Mouse (Mus musculus): ENCODE data around the gene Dhx9.
A peak's percentile ranks its signal among the peaks of the same experiment; 100 is the strongest.
"Not testable (repeated sequence)": the region's sequence is repeated elsewhere in the genome, so short reads cannot be mapped to it uniquely, and the experiment has no call there.

The Dhx9 gene

DNA sequence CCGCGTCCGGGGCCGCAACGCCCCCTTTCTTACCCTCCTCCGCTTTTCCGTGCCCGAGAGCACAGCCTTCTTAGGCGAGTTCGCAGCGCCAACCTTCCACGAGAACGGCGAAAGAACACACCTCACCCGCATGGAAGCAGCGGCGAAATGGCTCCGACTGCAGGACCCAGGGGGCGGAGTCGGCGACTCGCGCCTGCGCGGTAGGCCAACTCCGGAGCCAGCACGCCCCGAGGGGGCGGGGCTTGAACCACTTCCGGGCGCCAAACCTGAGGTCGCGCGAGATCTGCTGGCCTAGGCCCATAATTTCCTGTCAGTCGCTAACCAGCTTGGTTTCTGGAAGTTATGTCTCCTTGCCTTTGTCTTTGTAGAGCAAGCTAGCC is at the start of gene Dhx9:
Dhx9 (minus strand) TSS at position 161 of the 380 bp plus-strand sequence.
- DNase-seq, result peak; percentile 96 to 98

DNA sequence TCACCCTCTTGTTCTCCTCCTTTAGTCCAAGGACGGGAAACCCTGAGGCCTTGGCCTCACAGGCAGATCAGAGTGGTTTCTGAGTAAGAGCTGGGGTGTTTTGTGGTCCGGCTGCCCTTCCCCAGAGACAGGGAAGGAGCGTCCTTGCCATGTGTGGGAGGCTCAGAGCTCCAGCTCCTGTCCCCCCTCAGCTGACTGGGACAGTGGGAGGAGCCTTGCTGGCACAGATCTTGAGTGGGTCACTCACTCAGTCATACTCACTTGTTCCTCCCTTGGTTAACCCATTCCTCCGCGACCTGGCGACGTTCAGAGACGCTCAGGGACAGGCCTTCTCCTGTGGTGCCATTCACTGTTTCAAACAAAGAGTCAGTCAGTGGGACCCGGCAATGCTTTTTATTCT is 48.2 kb upstream of the Dhx9 start:
- DNase-seq, result peak; percentile 25 to 37

GRCm38 (mm10) chr1:153532896-153533295 is 45.4 kb upstream of the Dhx9 start:
- DNase-seq, result not testable (repeated sequence)

GRCm38 (mm10) chr1:153532234-153532841 is 44.9 kb upstream of the Dhx9 start:
- no peak for DNase-seq

DNA sequence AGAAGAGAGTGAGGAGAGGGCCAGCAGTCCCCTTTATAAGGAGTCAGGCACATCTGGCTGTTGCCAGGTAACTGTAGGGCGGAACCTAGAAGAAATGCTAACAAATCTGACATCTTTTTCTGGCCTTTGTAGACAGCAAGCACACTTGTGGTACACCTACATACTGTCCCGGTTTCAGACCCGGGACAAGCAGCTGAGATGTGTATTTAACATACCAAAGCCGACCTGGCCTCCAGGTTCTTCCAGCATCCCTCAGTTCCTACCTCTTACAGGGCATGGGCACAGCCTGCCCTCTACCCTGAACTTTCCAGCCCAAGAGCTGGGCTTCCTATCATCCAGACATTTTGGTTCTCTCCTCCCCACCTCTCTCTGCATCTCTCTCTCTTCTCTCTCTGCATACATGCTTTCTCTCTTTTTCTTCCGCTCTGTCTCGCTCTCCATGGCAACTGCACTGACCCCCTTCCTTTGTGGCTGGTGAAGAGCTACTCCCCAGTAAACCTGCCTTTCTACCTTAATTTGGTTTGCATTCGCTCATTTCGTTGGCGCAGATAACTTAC is 44.3 kb upstream of the Dhx9 start:
- no peak for DNase-seq

- no peak for DNase-seq
Observed at GRCm38 (mm10) chr1:153522116-153522515, 34.7 kb upstream of the Dhx9 start.

GRCm38 (mm10) chr1:153515368-153515767 is 27.9 kb upstream of the Dhx9 start:
- DNase-seq, result no peak

GRCm38 (mm10) chr1:153510330-153511009 is 23.0 kb upstream of the Dhx9 start:
- no peak for DNase-seq

GRCm38 (mm10) chr1:153509569-153509968 is 22.1 kb upstream of the Dhx9 start:
- DNase-seq, result not testable (repeated sequence)

DNA sequence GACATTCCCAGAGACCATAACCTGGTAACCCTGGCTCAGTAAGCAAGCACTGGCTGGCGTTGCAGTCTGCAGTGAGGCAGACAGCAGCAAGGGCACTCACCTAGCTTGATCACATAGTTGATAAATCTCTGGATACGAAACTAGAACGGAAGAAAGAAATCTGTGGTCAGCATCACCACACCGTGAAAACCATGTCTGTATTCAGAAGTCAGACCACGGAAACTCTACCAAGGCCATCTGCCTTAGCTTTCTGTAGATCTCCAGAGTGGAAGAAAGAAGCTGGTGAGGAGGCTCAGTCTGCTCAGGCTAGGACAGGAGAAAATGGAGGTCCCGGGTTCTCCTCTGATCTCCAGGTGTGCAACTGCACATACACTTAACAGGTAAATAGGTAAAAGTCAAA is 21.6 kb upstream of the Dhx9 start:
- no peak for DNase-seq

- DNase-seq, result peak in 1 of 2 experiments; percentile 16
Observed at GRCm38 (mm10) chr1:153506266-153506665, 18.8 kb upstream of the Dhx9 start.

DNA sequence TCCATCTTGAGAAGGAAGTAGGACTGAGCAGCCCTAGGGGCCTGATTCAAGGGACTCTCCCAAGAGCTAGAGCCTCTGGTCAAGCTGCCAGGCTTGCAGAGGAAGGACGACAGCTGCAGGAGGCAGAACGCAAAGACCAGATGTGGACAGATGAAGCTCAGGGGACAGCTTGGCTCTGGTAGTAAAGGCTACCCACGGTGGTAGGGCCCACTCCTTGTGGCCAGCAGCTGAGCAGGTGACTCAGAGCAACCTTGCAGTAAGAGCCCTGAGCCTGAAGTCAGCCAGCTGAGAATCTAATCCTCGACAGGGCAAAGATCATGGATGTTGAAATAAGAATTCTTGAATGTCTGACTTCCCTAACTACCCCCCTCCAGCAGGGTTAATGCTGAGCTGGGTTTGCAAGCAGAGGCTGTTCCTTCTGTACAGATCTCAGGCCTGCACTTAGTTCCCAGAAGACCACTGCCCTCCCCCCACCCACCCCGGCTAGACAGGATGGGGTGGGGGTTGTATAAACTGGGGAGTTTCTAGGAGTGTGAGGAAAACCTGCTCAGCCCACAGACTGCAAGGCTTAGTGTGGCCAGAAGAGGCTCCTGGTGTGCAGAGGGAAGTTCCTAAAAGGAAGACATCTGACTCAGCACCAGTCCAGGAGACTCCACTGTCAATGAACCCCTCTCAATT is 14.3 kb upstream of the Dhx9 start:
- DNase-seq, result peak in 1 of 2 experiments; percentile 23

GRCm38 (mm10) chr1:153500030-153500429 is 12.6 kb upstream of the Dhx9 start:
- DNase-seq, result no peak

GRCm38 (mm10) chr1:153496030-153496429 is 8.6 kb upstream of the Dhx9 start:
- no peak for DNase-seq

GRCm38 (mm10) chr1:153493931-153494330 is 6.5 kb upstream of the Dhx9 start:
- no peak for DNase-seq

DNA sequence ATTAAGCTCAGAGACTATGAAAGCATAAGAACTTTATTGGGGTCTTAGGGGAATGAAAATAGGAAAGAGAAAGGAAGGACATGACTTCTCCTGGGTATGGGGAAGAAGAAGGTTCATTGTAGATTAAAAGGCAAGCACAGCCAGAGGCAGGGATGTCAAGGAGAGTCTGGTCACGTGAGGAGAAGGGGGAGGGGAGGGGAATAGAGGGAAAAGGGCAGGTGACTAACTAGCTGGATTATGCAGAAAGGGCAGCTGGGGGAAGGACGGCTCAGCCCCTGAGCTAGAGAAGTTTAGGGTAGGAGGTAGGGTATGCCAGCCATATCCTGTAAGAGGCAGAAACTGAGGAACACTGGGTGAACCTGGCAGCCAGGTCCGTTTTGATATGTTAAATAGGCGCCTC is 5.9 kb upstream of the Dhx9 start:
- no peak for DNase-seq

- DNase-seq, result peak in 1 of 2 experiments; percentile 21
Observed at GRCm38 (mm10) chr1:153491822-153492221, 4.4 kb upstream of the Dhx9 start.

- no peak for DNase-seq
Observed at GRCm38 (mm10) chr1:153491345-153491744, 3.9 kb upstream of the Dhx9 start.

DNA sequence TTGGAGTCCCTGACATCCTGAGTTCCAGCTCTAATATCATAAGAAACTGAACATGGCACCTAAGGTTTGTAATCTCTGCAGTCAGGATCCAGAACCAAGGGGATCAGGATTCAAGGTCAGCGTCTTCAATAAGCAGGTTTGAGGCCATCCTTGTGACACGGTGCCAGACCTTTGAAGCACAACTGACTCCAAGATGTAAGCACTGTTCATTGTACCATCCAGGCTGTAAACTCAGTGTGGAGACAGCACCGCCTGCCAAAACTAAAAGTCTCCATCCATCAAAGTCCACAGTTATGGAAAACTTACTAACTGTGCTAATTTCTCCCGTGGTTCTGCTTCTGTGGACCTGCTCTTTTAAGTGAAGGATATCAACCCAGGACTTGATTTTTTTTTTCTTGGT is 2.5 kb upstream of the Dhx9 start:
- no peak for DNase-seq

DNA sequence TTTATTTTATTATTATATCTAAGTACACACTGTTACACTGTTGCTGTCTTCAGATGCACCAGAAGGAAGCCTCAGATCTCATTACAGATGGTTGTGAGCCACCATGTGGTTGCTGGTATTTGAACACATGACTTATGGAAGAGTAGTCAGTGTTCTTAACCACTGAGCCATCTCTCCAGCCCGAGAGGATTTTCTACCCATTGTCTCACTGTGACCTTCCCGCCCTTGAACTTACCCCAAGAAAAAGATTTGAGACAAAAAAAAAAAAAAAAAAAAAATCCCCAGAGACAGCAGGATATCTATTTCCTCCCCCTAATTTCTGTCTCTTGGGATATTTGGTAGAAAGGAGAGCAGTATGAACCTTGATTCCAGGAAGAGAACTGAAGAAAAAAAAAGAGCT is 2.1 kb upstream of the Dhx9 start:
- no peak for DNase-seq

- peak; percentile 41 to 56 for DNase-seq
Observed at GRCm38 (mm10) chr1:153489132-153489531, 1.7 kb upstream of the Dhx9 start.

DNA sequence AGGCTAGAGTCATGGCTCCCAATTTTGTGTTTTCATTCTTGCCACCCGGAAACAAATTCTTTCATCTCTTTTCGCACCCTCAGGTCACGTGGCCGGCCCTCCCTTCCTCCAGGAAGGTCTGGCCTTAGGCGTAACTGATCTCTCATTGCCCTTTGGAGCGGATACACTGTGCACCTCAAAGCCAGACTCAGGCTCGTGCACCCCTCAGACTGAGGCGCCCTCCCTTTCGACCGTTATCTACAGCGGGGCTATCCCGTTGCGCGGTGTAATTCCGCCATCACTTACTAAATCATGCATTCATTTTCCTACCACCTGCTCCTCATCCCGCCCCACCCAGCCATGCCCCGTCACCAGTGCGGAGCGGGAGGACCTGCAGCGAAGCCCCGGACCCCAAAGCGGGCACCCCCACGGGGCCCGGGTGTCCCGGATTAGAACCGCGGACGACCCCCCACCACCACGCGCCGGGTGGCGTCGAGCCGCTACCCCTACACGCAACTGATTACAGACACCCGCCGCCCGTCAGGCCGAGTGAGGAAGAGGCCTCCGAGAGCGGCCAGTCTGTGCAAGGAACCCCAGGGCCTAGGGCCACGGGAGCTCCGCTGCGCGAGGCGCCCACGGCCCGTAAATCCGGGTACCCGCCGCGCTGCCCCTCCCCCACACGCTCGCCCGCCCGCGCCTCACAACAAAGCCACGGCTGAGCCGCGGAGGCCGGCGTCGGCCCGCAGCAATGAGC is 527 bp downstream of the Dhx9 start:
- peak; percentile 60 to 61 for DNase-seq

DNA sequence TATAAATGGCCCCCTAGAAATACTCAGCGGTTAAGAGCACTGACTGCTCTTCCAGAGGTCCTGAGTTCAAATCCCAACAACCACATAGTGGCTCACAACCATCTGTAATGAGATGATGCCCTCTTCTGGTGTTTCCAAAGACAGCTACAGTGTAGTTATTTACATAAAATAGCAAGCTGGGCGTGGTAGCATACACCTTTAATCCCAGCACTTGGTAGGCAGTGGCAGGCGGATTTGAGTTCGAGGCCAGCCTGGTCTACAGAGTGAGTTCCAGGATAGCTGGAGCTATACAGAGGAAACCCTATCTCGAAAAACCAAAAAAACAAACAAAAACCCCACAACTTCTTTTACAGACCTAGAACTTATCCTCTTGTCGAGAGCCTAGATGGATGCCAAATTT is 1.3 kb downstream of the Dhx9 start:
- not testable (repeated sequence) for DNase-seq

Data from lung, adult 18-20 months (tissue).